Mouse (Mus musculus): Measurements from ENCODE around the gene Uvrag.

Uvrag gene

DNA sequence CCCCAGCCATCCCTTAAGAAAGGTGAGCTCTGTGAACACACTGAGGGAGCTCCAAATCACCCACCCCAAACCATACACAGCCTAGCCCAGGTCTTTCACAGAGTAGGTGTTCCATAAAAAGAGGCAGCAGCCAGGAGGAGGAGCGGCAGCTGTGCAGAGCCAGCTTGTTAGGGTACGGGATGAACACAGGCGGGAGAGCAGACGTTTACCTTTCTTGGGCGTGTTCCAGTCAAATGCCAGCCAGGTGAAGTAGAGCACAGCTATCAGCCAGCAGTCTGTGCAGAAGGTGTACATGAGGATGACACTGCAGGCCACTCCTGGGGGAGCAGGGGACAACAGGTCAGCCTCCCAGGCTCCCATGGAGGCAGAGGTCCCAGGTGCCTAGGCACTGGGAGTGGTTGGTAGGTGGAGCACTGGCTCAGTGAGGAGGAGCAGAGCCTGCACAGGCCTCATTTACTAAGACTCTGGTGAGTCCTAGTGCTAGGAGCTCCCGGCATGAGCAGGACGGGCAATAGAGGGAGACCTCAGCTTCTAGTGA, 24.0 kb upstream of the Uvrag start:
- DNase-seq, result no peak

DNA sequence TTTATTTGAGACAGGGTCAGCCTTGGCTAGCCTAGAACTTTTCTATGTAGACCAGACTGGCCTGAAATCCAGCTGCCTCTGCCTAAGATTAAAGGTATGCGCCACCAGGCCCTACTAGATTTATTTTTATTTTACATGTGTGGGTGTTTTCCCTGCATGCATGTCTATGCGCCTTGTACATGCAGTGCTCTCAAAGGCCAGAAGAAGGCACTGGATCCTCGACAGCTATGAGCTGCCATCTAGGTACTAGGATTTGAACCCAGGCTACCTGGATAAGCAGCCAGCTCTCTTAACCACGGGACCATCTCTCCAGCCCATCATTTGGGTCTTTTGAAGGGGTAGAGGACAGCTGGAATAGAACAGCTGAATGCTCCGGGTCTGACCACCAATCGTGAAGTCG, 21.5 kb upstream of the Uvrag start:
- DNase-seq, result no peak

GRCm38 (mm10) chr7:99161961-99162360, 21.0 kb upstream of the Uvrag start:
- no peak for DNase-seq

DNA sequence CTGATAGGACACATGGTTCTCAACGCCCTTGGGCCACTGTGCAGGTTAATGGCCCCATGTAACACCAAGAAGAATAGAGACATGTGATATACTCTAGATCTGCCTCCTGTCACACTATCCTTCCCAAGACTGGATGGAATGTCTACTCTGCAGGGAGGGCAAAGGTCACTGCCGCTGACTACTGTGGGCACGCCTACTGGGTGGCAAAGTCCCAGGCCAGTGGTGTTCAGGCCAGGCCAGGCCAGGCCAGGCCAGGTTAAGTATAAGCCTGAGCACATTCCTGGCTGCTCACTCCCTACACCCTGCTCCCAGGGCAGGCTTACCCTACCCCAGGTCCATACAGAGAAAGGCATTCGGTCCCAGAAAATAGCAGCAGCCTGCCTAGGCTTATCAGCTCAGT, 20.6 kb upstream of the Uvrag start:
- DNase-seq, result peak; percentile 53

DNA sequence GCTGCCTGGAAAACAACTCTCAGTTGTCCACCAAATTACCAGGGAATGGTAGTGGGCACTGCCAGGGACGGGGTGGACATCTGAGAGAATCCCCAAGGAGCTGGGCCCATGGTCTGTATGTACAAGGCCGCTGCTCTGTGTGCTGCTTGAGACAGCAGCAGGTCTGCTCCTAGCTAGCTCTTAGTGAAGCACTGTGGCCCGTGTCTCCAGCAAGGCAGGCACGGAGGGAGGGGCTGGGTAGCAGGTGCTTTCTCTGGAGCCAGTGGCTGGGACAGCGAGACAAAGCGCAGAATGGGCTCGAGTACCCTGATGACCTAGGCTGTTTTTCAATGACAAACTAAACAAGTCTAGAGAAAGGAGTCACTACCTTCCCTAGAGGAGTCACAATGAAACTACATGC, 20.1 kb upstream of the Uvrag start:
- no peak for DNase-seq

GRCm38 (mm10) chr7:99159446-99159845, 18.5 kb upstream of the Uvrag start:
- no peak for DNase-seq

GRCm38 (mm10) chr7:99158904-99159303, 18.0 kb upstream of the Uvrag start:
- no peak for DNase-seq

- no peak for DNase-seq
Observed at GRCm38 (mm10) chr7:99158011-99158410, 17.1 kb upstream of the Uvrag start.

GRCm38 (mm10) chr7:99156737-99157136, 15.8 kb upstream of the Uvrag start:
- DNase-seq, result no peak

DNA sequence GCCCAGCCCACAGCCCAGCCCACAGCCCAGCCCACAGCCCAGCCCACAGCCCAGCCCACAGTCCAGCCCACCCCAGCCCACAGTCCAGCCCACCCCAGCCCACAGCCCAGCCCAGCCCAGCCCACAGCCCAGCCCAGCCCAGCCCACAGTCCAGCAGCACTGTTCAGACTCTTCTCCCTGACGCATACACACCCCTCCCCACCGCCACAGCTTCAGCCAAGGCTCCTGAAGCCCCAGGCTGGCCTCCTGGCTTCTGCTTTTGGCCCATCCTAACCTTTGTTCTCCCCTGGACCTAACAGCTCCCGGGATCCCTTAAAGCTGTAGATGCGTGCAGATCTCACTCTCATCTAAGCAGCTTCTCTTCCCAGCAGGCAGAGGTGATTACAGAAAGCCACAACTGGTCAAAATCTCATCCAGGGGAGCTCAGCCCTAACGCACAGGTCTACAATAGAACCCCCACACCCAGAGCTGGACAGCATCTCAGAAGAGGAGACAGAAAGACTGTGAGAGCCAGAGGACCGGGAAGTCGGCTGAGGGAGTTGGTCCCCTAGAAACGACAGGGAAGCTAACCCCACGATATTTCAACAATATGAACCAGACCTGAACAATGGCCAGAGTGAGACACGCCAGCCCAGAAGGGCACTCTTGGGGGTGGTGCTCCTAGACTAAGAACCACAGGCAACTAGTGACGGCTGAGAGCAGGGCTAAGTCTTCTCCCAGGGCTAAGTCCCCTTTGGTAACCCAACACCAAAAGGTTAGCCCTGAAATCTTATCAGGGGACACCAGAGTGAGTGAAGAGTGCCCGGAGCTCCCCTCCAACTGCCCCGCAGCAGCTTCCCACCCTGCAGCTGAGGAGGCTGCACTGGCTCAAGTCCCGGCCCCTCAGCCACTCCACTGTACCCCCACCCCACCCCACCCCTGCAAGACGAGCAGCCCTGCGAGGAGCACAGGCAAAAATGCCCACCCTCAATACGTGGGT, 14.7 kb upstream of the Uvrag start:
- DNase-seq, result peak; percentile 77

- peak; percentile 62 for DNase-seq
Observed at GRCm38 (mm10) chr7:99154648-99155151, 13.8 kb upstream of the Uvrag start.

GRCm38 (mm10) chr7:99153686-99154202, 12.8 kb upstream of the Uvrag start:
- DNase-seq, result no peak

DNA sequence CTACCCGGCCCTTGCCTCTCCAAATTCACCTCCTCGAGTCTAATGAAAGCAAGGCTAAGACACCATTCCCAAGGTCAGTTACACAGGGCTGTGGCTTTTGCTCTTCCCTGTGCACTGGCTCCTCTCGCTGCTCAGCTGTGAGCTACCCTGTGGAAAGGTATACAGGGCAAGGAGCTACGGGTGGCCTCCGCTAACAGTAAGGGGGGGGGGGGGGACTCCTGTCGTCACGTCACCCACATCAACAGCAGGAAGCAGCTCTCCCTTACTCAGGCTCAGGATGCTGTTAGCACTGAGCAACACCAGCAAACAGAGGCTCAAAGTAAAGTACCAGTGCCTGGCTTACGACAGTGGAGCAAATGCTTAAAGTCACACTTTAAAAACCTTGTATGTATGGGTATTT, 11.8 kb upstream of the Uvrag start:
- no peak for DNase-seq

GRCm38 (mm10) chr7:99151342-99151741, 10.4 kb upstream of the Uvrag start:
- DNase-seq, result peak; percentile 95

GRCm38 (mm10) chr7:99149017-99149416, 8.1 kb upstream of the Uvrag start:
- no peak for DNase-seq

DNA sequence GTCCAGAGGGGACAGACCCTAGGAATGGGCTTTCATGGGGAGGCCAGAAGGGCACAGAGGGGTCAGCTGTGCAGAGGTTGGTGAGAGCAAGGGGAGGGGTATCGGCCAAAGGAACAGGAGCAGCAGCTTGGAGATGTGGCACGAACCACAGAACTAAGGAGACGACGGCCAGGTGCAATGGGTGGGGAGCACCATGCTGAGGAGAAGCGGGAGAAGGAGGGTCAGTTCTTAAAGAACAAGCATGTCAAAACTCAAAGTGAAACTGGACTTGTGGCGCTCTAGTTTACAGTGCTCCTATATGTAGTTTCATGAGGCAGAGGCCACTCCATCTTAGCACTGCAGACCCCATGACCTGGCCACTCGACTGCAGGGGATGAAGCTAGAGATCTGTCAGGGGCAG, 6.6 kb upstream of the Uvrag start:
- no peak for DNase-seq

DNA sequence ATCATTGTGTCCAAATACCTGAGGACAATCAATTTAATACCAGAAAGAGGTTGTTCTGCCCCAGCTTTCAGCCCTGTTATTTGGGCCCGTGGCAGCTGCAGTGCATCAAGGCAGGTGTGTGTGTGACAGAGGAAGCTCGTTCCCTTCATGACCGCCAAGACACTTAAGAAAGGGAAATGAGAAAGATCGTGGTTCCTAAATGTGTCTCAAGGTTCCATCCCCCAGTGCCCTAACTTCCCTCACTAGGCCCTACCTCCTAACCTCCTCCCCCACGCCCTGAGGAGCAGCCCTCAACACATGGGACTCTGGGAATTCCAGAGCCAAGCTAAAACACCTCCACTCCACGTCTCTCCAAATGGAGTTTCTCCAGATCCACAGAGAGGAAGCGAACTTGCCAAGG, 6.0 kb upstream of the Uvrag start:
- no peak for DNase-seq

DNA sequence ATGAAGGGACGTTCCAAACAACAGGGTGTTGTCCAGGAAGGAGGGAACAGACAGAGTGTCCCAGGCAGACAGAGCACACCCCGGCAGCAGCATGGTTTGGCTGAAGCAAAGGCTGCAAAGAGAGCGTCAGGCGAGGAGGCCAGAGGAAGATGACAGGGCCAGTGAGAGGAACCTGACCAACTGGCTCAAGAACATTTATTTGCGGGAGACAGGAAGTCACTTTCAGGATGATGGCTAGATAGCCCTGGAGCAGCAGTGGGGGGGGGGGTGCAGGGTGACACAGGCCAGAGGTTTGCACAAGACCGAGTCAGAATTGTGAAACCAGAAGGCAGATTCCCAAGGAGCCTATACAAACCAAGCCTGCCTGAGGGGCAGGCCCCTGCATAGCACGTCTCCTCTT, 5.1 kb upstream of the Uvrag start:
- peak; percentile 27 for DNase-seq

GRCm38 (mm10) chr7:99144616-99145015, 3.7 kb upstream of the Uvrag start:
- DNase-seq, result no peak

DNA sequence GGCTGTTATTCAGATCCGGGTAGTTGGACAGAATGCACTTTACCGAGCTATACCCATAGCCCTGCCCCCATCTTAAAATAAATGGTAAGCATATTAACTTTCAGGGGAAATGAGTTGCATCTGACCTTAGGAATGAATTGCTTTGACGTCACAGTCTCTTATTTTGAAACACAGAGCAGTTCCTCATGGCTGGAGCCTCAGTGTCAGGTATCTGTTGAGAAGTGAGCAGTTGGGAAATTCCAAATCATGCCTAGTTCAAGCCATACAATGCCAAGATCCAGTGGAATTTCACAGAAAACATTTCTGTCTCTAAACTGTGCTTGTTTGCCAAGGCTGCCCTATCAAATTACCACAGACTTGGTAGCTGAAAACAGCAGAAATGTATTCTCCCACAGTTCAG, 2.3 kb upstream of the Uvrag start:
- no peak for DNase-seq

- no peak for DNase-seq
Observed at GRCm38 (mm10) chr7:99141919-99142606, 1.1 kb upstream of the Uvrag start.

DNA sequence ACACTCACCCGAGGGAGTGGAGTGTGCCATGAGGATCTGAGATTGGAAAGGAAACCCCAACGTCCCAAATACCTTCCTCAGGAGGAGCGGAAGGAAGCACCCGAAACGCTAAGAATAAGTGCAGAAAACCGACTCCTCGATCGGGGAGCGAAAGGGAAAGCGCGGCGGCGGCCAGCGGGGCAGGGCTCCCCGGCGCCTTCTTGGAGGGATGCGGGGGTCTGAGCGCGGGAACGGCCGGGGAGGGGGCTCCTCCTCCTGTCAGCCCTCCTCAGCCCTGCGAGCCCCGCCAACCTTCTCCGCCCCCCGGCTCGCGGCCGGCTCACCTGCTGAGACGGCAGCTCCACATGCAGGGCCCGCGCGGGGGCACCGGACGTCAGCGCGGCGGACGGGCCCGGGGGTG, 430 bp downstream of the Uvrag start:
- DNase-seq, result no peak

DNA sequence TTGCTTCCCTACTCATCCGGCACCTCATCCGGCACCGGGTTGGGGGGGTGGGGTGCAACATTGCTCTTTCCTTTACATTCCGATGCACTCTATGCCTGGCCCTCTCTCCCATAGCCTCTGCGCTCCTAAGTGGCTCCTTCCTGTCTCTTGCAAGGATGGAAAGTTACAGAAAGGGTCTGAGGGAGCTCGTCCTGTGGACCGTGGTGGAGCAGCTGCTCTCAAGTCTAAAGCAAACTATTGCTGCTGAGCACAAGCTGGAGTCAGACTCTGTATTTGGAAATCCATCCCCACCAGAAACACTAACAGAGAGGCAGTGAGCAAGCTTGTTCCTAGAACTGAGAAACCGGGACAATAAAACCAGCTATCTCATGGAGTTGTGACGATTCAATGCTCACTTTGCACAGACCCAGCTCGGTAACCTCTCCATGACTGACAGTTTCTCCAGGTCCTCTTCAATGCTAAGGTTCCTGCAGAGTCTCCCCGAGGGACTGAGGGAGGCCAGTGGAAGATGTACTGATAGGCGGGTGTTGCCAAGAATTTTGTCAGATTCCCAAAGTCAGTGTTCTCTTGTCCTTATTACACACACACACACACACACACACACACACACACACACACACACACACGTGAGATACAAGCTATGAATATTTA, 975 bp downstream of the Uvrag start:
- peak; percentile 30 for DNase-seq

All from liver (tissue).